Mouse (Mus musculus) kidney, adult 9 months (tissue): ENCODE data around the gene Lypd3.

Experiments
- DNase-seq: peaks from one replicate; pipeline ENCODE4 v3.0.0; 2022

Lypd3 gene

DNA sequence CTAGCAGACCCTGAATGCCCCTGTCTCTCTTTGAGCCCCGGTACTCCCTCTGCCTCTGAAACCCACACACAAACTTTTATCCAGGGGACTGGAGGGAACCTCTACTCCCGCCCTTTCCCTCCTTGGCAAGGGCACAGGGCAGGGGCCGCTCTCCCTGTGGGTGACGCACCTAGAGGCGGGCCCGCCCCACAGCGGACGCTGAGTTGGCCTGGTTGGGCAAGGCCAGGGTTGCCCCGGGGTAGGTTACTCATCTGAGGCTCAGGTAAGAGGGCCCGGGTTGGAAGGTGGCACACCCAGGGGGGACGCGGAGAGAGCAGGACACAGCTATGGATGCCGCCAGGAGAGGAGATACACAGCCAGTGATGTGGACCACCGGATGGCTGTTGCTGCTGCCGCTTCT lies at the start of gene Lypd3:
Lypd3 (plus strand) TSS at position 287 of the 400 bp plus-strand sequence.
- no peak for DNase-seq

DNA sequence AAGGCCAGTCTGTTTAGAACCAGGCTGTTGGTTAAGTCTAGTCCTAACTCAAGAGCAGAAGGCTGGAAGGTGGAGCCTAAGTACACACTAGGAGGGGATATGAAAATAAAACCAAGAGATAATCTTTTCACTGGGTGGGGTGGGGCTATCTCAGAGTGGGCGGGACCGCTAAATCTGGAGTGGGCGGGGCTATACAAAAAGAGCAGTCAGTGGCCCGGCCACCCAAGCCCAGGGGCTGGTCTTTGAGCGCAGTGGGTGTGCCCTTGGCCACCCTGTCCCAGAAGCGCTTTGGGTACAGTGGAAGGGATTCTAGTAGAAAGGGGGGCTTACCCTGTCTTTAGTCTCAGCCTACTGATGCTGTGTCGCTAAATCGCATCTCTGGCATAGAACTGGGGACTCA lies 49.5 kb upstream of the Lypd3 start:
- DNase-seq: no peak

- DNase-seq: no peak
Measured at GRCm38 (mm10) chr7:24587330-24588105, 48.8 kb upstream of the Lypd3 start, which contains the start of the genes Ethe1 and Zfp575. Gene Ethe1, plus strand, starts transcription at chr7:24587543. Gene Zfp575, minus strand, starts transcription at chr7:24587641.

DNA sequence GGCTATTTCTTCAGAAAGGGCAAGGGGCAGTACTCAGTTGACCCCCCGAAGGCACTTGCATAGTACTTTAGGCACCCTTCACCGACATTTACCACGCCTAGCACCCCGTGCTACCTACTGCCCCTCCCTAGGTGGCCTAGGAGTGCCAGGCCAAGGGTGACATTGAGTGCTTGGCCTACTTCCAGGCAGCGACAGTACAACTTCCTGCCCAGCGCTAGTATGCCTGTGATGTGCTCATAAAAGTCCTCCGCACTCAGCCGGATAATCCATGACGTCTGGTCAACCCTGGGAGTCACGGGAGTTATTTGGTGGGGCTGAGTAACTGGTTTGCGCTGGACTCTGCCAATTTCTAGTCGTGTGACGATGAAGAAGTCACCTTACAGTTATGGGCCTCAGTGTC lies 48.0 kb upstream of the Lypd3 start:
- DNase-seq: peak; percentile 95

GRCm38 (mm10) chr7:24591735-24592134 lies 44.6 kb upstream of the Lypd3 start:
- DNase-seq: no peak

- DNase-seq: no peak
Measured at GRCm38 (mm10) chr7:24592163-24592562, 44.2 kb upstream of the Lypd3 start.

- no peak for DNase-seq
Measured at GRCm38 (mm10) chr7:24592781-24593180, 43.6 kb upstream of the Lypd3 start.

DNA sequence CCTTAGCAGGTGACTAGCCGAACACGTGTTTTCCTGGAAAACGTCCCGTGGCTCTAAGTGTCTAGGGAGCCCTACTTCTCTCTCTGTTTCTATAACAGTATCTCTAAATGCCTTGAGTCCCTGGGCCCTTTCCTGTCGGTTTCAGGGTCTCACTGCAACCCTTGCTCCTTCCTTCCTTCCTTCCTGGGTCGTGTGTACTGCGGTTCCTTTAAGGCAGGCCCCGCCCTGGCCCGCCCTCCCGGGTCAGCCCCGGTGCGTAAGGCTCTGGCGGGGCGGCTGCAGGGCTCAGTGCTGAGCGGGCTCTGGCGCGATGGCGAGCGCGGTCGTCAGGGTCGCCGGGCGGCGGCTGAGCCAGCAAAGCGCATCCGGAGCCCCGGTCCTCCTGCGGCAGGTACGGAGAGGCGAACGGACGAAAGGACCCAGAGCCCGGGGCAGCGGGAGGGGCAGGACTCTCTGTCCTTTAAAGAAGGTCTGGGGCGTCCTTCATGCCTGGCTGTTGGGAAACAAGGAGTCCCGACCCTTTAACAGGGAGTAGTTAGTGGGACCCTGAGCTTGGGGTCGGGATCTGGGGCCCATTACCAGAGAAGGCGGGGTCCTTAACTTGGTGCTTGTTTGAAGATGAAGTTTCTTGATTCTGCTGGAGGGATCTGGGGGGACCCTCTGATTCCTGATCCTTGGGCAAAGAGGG lies 42.6 kb upstream of the Lypd3 start:
- peak; percentile 84 for DNase-seq

DNA sequence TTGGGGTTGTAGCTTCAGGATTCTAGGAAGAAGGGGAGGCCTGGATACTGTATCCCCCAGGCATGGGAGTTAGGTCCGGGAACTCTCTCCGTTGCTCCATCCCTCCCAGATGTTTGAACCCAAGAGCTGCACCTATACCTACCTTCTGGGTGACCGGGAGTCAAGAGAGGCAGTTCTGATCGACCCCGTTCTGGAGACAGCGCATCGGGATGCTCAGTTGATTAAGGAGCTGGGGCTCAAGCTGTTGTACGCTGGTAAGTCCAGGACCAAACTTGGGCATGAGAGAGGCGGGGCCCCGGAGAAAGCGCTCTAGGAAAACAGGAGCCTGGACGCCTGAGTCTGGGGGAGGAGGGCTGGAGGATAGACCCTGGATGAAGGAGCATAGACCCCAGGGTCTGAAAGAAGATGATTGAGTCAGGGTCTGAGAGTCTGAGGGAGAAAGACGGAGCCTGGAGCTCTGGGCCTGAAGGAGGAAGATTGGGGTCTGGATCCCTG lies 42.0 kb upstream of the Lypd3 start:
- no peak for DNase-seq

- no peak for DNase-seq
Measured at GRCm38 (mm10) chr7:24595464-24595863, 40.9 kb upstream of the Lypd3 start.

DNA sequence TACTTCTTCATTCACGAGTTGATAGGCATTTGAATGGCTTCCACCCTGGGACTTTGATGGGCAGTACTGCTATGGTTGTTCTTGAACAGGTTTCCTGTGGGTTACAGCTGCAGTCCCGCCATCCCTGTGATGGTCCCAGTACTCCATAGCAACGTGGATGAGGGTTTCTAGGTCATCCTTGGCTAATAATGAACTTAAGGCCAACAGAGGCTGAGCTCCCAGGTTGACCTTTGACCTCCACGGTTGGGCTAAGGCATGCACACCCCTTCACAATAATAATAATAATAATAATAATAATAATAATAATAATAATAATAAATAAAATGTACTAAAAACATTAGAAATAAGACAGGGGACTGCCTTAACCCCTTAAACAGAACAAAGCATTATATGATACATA lies 38.2 kb upstream of the Lypd3 start:
- DNase-seq: no peak

GRCm38 (mm10) chr7:24599211-24600067 lies 36.9 kb upstream of the Lypd3 start:
- DNase-seq: peak; percentile 55

DNA sequence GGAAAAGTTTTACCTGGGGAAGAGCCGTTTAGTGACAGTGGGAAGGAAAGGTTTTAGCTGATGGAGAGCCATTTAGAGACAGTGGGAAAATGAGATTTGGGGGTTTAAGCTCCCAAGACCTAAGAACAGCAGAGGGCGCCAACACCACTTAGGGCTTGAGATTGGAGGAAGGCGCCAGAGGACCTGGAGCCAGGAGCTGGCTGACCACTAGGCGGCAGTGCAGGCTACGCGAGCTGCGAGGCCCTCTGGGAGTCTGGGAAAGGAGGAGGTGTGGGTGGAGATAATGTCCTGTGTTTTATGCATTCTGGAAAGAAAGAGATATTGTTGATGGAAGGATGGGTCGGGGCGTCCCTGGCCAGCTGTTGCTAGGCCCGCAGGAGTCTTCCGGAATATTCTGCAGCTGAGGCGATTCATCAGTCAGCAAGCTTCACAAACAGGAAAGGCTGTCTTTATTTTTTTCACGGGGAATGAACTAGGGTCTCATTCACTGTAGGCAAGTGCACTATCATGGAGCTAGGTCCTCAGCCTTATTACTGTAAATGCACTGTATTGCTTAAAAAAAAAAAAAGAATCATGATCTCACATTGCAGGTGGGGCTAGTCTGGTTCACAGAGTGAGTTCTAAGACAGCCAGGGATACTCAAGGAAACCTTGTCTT lies 35.3 kb upstream of the Lypd3 start:
- peak; percentile 96 for DNase-seq

DNA sequence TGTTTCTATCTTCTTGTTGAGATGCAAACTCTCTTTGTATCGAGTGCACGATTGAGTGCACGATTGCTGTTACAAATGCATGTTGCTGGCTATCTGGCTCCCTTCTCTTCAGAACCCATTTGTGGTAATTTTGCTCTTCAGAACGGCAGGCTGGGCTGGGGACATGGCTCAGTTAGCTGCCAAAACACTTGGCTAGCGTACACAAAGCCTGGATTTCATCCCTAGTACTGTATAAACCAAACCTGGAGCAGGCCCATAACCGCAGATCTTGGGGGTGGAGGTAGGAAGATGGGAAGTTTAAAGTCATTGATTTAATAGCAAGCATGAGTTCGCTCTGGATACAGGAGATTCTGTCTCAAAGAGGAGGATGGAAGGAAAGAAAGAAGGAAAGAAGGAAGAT lies 30.8 kb upstream of the Lypd3 start:
- no peak for DNase-seq

DNA sequence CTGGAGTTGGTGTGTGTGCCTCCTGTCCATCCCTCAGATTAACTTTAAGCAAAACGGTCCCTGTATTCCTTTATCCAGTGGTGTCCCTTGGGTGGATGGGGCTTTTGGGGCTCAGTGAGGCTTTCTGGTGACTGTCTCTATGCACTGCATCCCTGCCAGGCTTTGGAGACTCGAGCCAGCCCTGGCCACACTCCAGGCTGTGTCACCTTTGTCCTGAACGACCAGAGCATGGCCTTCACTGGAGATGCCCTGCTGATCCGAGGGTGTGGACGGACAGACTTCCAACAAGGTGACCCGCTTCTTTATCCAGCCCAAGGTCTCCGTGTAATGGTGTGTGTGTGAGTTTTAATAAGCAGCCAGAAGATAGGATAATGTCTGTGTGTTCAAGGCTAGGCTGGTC lies 30.3 kb upstream of the Lypd3 start:
- DNase-seq: peak; percentile 76

DNA sequence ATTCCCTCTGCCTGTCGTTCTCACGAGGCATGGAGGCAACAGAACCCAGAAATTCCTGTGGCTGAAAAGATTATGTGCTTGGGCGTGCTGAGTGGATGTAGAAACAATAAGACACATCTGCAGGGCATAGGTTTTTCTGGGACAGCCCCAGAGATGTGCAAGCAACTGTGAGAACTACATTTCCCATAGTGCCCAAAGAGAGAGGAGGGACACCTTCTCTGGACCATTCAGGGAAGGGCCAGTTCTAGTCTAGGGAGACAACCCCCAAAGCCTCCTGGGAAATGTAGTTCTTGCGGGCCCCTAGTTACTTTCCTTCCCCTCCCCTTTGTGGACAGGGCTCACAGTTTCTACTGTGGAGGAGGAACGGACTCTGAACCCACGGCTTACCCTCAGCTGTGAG lies 28.3 kb upstream of the Lypd3 start:
- peak; percentile 92 for DNase-seq

- no peak for DNase-seq
Measured at GRCm38 (mm10) chr7:24608561-24608960, 27.8 kb upstream of the Lypd3 start.

DNA sequence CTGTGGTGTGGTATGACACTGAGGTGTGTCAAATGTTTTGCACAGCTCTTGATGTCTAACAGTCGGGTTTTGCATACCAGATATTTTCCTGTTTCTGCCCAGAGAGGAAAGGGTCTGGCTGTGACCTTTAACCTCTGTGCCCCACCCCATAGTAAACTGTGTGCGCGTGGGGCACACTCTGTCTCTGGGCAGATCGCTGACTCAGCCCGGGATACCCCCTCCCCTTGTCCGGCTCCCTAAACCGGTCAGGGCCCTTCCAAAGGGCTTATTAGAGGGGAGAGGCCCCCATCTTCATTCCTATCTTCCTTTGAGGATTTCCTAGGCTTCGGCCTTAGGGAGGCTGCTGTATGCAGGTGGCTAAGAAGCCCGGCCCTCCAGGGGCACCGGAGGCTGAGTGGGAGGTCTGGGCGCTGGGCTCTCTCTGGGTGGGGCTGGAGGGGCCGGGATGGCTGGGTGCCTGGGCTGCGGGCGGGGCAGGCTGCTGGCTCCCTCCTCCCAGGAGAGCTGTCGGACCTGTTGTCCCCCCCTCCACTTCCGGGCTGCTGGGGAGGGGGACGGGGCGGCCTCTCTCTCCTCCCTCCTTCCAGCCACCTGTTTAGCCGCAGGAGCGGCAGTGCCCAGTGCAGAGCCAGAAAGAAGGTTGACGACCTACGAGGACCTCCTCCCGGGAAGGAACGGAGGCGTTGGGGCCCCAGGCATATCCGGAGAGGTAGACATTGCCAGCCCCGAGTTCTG lies 26.0 kb upstream of the Lypd3 start, which contains the start of gene Phldb3:
Phldb3 (plus strand) TSS at position 620 of the 735 bp plus-strand sequence.
- DNase-seq: peak; percentile 72

DNA sequence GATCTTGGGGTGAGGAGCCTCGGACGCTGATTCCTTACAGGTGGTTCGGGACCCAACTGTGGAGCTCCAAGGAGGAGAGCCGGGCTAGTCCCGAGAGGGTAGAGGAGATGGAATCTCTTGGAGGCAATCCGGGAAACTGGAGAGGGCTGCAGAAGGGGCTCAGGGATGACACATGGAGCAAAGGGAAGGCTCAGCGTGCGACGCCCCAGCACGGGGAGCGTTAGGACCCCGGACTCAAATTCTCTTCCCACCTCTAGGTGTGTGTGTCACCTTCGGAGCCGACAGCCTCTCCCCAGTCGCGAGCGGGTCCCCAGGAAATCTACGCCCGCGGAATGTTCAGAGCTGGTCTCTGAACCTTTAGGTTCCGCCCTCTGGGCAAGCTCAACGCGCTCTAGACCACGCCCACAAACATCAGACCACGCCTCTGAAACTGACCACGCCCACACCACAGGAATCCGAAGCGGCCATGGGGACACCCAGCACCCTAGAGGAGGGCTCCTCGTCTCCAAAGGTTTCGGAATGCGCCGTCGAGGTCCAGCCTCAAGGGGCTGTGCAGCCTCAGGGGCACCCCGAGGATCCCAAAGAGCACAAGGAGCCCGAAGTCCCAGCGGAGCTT lies 25.4 kb upstream of the Lypd3 start:
- DNase-seq: peak; percentile 98

GRCm38 (mm10) chr7:24611709-24612108 lies 24.6 kb upstream of the Lypd3 start:
- no peak for DNase-seq

GRCm38 (mm10) chr7:24612308-24612910 lies 23.9 kb upstream of the Lypd3 start:
- no peak for DNase-seq
